Mouse (Mus musculus): Measurements from ENCODE around the gene Mymk.
A peak's percentile ranks its signal among the peaks of the same experiment; 100 is the strongest.

The Mymk gene

DNA sequence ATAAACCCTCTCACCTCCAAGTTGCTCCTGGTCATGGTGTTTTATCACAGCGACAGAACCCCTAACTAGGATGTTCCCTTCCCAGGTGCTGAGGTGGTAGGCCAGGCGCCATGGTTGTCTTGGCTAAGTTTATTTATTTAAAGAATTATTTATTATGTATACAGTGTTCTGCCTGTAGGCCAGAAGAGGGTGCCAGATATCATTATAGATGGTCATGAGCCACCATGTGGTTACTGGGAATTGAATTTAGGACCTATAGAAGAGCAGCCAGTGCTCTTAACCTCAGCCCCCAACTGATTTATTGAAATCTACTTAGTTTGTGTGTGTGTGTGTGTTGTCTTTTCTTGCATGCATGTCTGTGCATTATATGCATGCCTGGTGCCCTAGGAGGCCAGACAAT is 39.6 kb downstream of the Mymk start:
- no peak for DNase-seq

DNA sequence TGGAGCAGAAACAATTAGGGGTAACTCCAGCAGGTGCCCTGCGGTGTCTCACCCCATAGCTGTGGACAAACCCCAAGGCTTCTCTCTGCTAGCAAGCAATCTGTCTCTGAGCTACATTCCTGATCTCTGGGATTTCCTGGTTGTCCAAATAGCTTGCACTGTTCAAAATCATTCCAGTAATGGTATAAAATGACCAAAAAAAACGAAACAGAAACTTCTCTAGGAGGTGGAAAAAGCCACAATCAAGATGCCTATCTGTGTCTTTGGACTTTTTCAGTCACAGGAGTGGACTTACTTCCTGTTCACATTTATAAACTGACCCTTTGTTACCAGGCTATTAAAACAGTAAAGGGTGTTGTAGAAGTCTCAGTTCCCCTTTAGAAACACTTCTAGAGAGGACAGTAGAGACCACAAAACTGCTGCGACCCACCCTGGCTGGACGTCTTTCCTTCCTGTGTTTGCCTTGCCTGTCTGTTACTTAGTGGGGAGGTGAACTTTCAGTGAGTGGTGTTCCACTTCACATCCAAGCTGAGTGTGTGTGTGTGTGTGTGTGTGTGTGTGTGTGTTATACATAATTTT is 43.5 kb downstream of the Mymk start:
- DNase-seq = no peak

DNA sequence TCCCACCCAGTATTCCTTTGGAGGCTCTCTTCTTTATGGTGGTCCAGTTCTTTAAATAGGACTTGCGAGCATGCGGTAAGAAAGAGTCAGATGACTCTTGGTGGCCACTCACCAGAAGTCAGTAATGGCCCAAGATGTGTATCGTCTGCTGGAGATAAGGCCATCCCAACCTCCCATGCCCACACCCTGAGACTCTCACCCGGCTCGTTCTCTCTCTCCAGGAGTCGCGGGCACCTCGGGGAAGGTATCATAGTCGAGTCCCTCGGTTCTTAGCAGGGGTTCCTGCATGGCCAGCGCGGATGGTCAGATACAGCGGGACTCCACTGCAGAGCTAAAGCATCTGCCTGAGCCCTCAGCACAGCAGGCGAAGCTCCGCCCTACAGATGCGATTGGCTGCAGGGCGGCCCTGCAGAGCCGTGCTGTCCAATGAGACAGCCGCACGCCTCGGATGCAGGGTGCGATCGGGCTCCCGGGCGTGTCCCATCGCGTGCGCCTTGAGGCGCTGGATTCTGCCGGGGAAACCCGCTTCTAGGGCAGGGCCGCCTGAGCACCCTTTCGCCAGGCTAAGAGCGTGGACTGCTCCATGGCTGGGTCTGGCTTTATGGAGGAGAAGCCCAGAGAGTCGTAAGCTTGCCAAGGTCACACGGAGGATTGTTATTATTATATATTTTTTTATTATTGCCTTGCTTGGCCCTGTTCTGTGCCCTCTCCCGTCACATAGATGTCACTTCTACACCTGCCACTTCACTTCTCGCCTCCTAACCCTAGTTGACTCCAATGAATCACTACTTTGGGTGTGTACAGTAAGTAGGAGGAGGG is 44.2 kb downstream of the Mymk start, which contains the start of gene Slc2a6:
Gene Slc2a6 (minus strand): TSS at position 381 of the 819 bp plus-strand sequence.
- DNase-seq = peak; percentile 91 to 93

DNA sequence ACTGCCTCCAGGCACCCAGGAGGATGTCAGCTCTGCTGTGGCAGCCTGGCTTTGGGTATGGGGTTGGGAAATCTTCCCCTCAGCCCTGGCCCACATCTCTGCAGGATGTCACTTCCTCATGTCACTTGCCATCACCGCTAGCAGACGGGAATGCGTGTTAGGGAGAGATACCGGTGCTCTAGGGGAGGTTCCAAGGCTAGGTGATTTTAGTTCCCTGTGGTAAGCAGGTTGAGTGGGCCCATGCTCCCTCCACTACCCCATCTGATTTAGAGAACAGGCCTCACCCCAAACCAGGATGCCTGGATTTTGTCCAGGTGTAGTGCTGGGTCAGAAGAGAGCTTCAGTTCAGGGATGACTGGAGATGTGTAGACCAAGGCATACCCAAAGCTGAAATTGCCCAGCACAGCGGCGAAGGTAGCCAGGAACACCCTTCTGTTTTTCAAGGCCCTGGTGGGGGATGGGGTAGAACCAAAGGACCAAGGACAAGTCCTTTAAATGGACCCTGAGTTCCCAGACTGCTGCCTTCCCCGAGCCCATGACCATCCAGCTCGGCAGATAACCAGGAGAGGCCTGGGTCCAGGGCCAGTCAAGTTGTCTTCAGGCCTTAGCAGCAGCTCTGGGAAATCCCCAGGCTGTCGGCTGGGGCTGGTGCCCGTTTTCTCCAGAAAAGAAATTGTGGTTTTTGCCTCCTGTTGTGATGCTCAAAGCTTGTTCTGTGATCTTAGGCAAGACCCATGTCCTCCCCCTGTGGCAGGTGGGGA is 44.9 kb downstream of the Mymk start:
- DNase-seq = no peak

DNA sequence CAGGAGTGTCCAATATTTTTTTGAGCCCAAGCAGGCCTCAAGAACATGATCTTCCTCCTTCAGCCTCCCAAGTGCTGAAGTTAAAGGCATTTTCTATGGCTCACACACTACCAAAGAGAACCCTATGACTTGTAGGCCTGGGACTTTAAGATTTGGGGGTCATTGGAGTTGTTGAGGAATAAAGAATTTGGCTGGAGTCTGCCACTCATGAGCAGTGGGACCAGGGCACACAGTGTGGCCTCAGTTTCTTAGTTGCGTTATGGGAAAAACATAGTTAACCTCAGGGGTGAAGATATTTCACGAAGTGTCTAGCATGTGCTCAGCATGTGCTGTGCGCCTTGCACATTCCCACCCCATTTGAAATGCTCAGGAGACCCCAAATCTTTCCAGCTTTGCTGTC is 45.6 kb downstream of the Mymk start:
- no peak for DNase-seq

DNA sequence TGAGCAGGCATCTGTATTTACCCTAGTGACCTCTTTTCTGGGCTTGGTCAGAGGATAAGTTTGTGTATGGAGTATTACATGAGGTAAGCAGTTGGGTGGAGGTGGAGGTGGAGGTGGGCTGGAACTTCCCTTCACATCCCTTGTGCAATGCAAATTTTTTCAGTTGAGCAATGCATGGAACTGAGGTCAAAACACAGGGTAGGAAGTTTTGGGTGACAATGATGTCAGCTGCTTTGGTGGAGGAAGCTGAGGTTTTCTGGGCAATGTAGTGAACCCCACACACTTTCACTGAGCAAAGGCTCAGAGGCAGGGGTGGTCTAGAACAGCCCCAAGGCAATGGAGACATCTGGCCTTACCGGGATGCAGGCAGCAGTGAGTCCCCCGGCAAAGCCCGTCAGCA is 46.4 kb downstream of the Mymk start:
- peak in 1 of 2 experiments; percentile 31 for DNase-seq

DNA sequence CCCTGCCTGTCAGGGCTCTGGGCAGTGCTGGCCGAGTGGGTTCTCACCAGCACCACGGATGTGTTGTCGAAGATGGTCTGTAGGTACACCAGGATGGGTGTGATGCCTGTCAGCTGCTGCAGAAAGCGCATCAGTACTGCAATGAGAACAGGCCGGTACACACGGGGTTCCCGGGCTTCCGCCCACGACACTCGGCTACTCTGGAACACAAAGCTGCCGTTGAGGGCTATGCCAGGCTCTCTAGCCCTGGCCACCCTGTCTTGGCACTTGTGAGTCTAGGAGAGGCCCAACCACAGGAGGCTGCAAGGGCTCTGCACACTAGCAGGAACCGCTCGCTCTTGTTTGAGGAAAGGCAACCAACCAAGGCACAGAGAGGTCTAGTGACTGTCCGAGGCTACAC is 47.8 kb downstream of the Mymk start:
- no peak for DNase-seq

DNA sequence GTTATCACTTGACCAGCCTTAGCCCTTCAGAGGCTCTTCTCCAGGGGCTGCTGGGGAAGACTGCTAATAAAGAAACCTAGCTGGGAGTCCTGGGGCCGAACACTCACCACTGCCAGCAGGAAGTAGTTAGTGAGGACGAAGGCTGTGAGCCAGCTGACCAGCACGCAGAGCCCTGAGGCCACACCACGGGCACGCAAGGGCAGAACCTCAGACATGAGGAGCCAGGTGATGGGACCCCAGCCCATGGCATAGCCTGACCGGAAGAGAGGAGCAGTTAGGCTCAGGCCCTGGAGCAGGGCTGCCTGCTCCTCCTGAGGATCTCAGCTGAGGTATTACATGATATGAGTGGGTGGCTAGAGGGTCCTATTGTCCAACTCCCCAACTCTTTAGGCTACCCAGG is 49.4 kb downstream of the Mymk start:
- DNase-seq = no peak

DNA sequence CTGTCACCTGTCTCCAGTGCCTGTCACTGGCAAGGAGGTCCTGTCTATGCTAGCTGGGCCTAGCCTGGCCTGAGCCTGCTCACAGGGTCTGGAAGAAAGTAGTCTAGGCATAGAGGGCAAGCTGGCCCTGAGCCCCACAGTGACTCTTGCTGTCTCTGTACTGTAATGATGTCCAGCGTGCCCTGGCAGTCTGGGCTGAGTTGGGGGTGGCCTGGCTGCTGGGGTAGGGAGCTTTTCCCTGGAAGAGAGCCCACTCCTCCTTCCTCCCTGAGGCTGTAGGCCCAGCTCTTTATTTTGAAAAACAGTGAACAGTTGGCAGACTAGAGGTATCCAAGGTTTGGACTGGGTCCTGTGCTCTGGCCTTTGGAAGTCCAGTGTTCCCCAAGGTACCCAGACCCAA is 50.9 kb downstream of the Mymk start:
- no peak for DNase-seq

DNA sequence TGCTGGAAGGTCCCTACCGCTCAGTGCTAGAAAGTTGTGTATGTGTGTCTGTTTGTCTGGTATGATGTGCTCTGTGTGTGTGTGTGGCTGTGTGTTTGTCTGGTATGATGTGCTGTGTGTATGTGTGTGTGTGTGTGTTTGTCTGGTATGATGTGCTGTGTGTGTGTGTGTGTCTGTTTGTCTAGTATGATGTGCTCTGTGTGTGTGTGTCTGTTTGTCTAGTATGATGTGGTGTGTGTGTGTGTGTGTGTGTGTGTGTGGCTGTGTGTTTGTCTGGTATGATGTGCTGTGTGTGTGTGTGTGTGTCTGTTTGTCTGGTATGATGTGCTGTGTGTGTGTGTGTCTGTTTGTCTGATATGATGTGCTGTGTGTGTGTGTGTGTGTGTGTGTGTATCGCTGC is 52.4 kb downstream of the Mymk start:
- DNase-seq = no peak

DNA sequence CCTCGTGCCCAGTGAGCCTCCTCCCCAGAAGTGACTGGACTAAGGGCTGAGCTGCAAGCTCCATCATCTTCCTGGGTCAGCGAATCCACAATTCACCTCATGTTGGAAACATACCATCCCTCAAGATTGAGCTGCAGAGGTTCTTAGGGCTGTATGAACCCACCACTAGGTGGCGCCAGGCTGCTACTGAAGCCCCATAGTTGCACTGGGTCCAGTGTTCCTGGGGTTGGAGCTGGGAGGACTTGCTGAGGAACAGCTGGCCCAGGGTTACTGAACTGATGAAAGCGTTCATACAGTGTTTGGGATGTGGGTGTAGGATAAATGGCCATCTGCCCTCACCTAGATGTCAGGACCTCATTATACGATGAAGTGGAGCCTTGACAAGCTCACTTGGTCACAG is 54.2 kb downstream of the Mymk start:
- DNase-seq = peak; percentile 67 to 80

Measured in lung, postnatal 4 days (tissue).